ENCODE assay signal across 8 mouse cellular contexts in genomic region chr11:22225619-22226018, GRCm38 (mm10).
DNase-seq lines count a peak whose midpoint lies in the region; ATAC-seq and TF ChIP-seq lines count a peak whose summit lies in the region.

No protein-coding gene starts in this region.

- H3K9me3 ChIP-seq in lung, embryonic 14.5 days (ENCODE audit: low read depth, low read length), result no peaks in the 10 kb centered on the region
- no peaks in the 10 kb centered on the region for H3K9me3 ChIP-seq in kidney, embryonic 16.5 days (ENCODE audit: low read length)

- 0 out of 2 replicates have a peak, but pooled peaks cover 3% of the 10 kb centered on the region for H3K36me3 ChIP-seq in lung, embryonic 14.5 days (ENCODE audit: insufficient read depth)
- no peaks in the 10 kb centered on the region for H3K36me3 ChIP-seq in kidney, embryonic 16.5 days (ENCODE audit: insufficient read depth, low read length)

- WGBS in lung, embryonic 14.5 days, result 45% methylated on average over 2 of the region's 2 CpGs
- WGBS in kidney, embryonic 16.5 days, result 46% methylated on average over 2 of the region's 2 CpGs

- no peaks in the 10 kb centered on the region for H3K27me3 ChIP-seq in lung, embryonic 14.5 days (ENCODE audit: insufficient read depth, low read length)
- H3K27me3 ChIP-seq in kidney, embryonic 16.5 days (ENCODE audit: insufficient read depth, low read length), result no peaks in the 10 kb centered on the region

- TF ChIP-seq CTCF in lung, embryonic 14.5 days (IDR thresholded peaks at IDR 0.05; ENCODE audit: low read depth), result peak; percentile 77

- ATAC-seq in lung, embryonic 14.5 days (ENCODE audit: insufficient read depth), result no peak
- ATAC-seq in kidney, embryonic 16.5 days (ENCODE audit: low FRiP score, low TSS enrichment), result no peak

- no peak overlapping the region for H3K4me3 ChIP-seq in lung, embryonic 14.5 days (ENCODE audit: low read depth, low read length)
- H3K4me3 ChIP-seq in kidney, embryonic 16.5 days (ENCODE audit: low read length), result no peak overlapping the region

- no peak overlapping the region for H3K27ac ChIP-seq in lung, embryonic 14.5 days (ENCODE audit: low read depth)
- no peak overlapping the region for H3K27ac ChIP-seq in kidney, embryonic 16.5 days (ENCODE audit: low read length)

- H3K4me2 ChIP-seq in lung, embryonic 14.5 days, result no peak overlapping the region
- no peak overlapping the region for H3K4me2 ChIP-seq in kidney, embryonic 16.5 days (replicated peaks; ENCODE audit: low read depth, low read length)

- no peak overlapping the region for H3K9ac ChIP-seq in lung, embryonic 14.5 days
- no peak overlapping the region for H3K9ac ChIP-seq in kidney, embryonic 16.5 days (replicated peaks; ENCODE audit: low read length)

- H3K4me1 ChIP-seq in lung, embryonic 14.5 days (ENCODE audit: insufficient read depth), result no peaks in the 10 kb centered on the region
- no peaks in the 10 kb centered on the region for H3K4me1 ChIP-seq in kidney, embryonic 16.5 days (ENCODE audit: insufficient read depth, low read length)

- peak; percentile 43 for DNase-seq in gastrocnemius, adult 18-20 months (ENCODE audit: low spot score)
- DNase-seq in gastrocnemius, postnatal 25 days, result no peak
- peak; percentile 86 for DNase-seq in lung, embryonic 14.5 days
- DNase-seq in lung, postnatal 4 days, result no peak
- peak; percentile 56 for DNase-seq in brain, adult 2 months (ENCODE audit: low read depth, low spot score)
- peak; percentile 81 for DNase-seq in retina, embryonic 14.5 days (ENCODE audit: low spot score)
- no peak for DNase-seq in urinary bladder, adult 18-20 months (ENCODE audit: low spot score in 2 of 2)

Comparison
In these comparisons a context has a peak if more than half of its experiments do, and no peak if none do; other contexts are left out.
1. DNase-seq: peak in gastrocnemius, adult 18-20 months (single experiment), lung, embryonic 14.5 days (single experiment), brain, adult 2 months (single experiment) and retina, embryonic 14.5 days (single experiment); none in gastrocnemius, postnatal 25 days (single experiment), lung, postnatal 4 days (0 of 2) and urinary bladder, adult 18-20 months (0 of 2).